Mouse (Mus musculus): ENCODE data around the gene Ildr2. TPM values are rescaled to one million over a fixed set of nuclear protein-coding genes. Genes with fewer than 3 reads are reported as not detected.
A peak's percentile ranks its signal among the peaks of the same experiment; 100 is the strongest.

Gene Ildr2
- total and polyA plus RNA-seq, 2 experiments from 2014 or later, result 6.4 to 38.1 TPM

- DNase-seq (no peak), ATAC-seq (no peak)
- WGBS, result 87% methylated on average over 9 of the region's 9 CpGs
- Histone ChIP-seq H3K9me3 (ENCODE audit: low read length) (no peaks in the 10 kb centered on the region), H3K27ac (ENCODE audit: low read depth, low read length) (no peak overlapping the region), H3K27me3 (ENCODE audit: insufficient read depth, low read length) (no peaks in the 10 kb centered on the region), H3K36me3 (ENCODE audit: insufficient read depth) (no peaks in the 10 kb centered on the region), H3K4me1 (ENCODE audit: insufficient read depth) (peaks cover 1% of the 10 kb centered on the region), H3K4me2 (ENCODE audit: low read depth) (no peak overlapping the region), H3K9ac (no peak overlapping the region), H3K4me3 (ENCODE audit: low read depth, low read length) (no peak overlapping the region)
- no peak for TF ChIP-seq CTCF (IDR thresholded peaks at IDR 0.05; ENCODE audit: low read depth)
Measured at GRCm38 (mm10) chr1:166296371-166296770, 42.4 kb downstream of the Ildr2 start.

GRCm38 (mm10) chr1:166296971-166297370 is 43.0 kb downstream of the Ildr2 start:
- WGBS, result 81% methylated on average over 8 of the region's 8 CpGs
- H3K9ac ChIP-seq, result no peak overlapping the region
- no peak for TF ChIP-seq CTCF (IDR thresholded peaks at IDR 0.05; ENCODE audit: low read depth)
- H3K4me3 ChIP-seq (ENCODE audit: low read depth, low read length), result no peak overlapping the region
- H3K27ac ChIP-seq (ENCODE audit: low read depth, low read length), result no peak overlapping the region
- H3K4me2 ChIP-seq (ENCODE audit: low read depth), result no peak overlapping the region
- no peaks in the 10 kb centered on the region for H3K27me3 ChIP-seq (ENCODE audit: insufficient read depth, low read length)
- H3K4me1 ChIP-seq (ENCODE audit: insufficient read depth), result peaks cover 5% of the 10 kb centered on the region
- no peaks in the 10 kb centered on the region for H3K9me3 ChIP-seq (ENCODE audit: low read length)
- DNase-seq, result no peak
- no peak for ATAC-seq
- H3K36me3 ChIP-seq (ENCODE audit: insufficient read depth), result no peaks in the 10 kb centered on the region

- ATAC-seq (peak; percentile 34; the same call in 1 of the 2 replicates), DNase-seq (no peak)
- H3K27me3 ChIP-seq (ENCODE audit: insufficient read depth, low read length), result no peaks in the 10 kb centered on the region
- no peak overlapping the region for H3K4me3 ChIP-seq (ENCODE audit: low read depth, low read length)
- H3K9ac ChIP-seq, result no peak overlapping the region
- WGBS, result 70% methylated on average over 15 of the region's 15 CpGs
- H3K36me3 ChIP-seq (ENCODE audit: insufficient read depth), result no peaks in the 10 kb centered on the region
- no peak overlapping the region for H3K27ac ChIP-seq (ENCODE audit: low read depth, low read length)
- TF ChIP-seq CTCF (IDR thresholded peaks at IDR 0.05; ENCODE audit: low read depth), result no peak
- no peak overlapping the region for H3K4me2 ChIP-seq (ENCODE audit: low read depth)
- peaks cover 5% of the 10 kb centered on the region for H3K4me1 ChIP-seq (ENCODE audit: insufficient read depth)
- no peaks in the 10 kb centered on the region for H3K9me3 ChIP-seq (ENCODE audit: low read length)
Measured at GRCm38 (mm10) chr1:166297499-166298111, 43.7 kb downstream of the Ildr2 start.

- ATAC-seq, result no peak
- H3K9me3 ChIP-seq (ENCODE audit: low read length), result no peaks in the 10 kb centered on the region
- peaks cover 5% of the 10 kb centered on the region for H3K4me1 ChIP-seq (ENCODE audit: insufficient read depth)
- H3K36me3 ChIP-seq (ENCODE audit: insufficient read depth), result no peaks in the 10 kb centered on the region
- no peak for TF ChIP-seq CTCF (IDR thresholded peaks at IDR 0.05; ENCODE audit: low read depth)
- DNase-seq, result no peak
- no peak overlapping the region for H3K4me2 ChIP-seq (ENCODE audit: low read depth)
- WGBS, result 95% methylated on average over 2 of the region's 2 CpGs
- no peak overlapping the region for H3K4me3 ChIP-seq (ENCODE audit: low read depth, low read length)
- no peak overlapping the region for H3K27ac ChIP-seq (ENCODE audit: low read depth, low read length)
- H3K9ac ChIP-seq, result no peak overlapping the region
- H3K27me3 ChIP-seq (ENCODE audit: insufficient read depth, low read length), result no peaks in the 10 kb centered on the region
Measured at GRCm38 (mm10) chr1:166298884-166299283, 44.9 kb downstream of the Ildr2 start.

GRCm38 (mm10) chr1:166299821-166300220 is 45.9 kb downstream of the Ildr2 start:
- H3K27ac ChIP-seq (ENCODE audit: low read depth, low read length), result no peak overlapping the region
- H3K4me2 ChIP-seq (ENCODE audit: low read depth), result no peak overlapping the region
- no peaks in the 10 kb centered on the region for H3K9me3 ChIP-seq (ENCODE audit: low read length)
- H3K4me3 ChIP-seq (ENCODE audit: low read depth, low read length), result no peak overlapping the region
- ATAC-seq (no peak), DNase-seq (no peak)
- H3K27me3 ChIP-seq (ENCODE audit: insufficient read depth, low read length), result no peaks in the 10 kb centered on the region
- H3K4me1 ChIP-seq (ENCODE audit: insufficient read depth), result peaks cover 5% of the 10 kb centered on the region
- no peak for TF ChIP-seq CTCF (IDR thresholded peaks at IDR 0.05; ENCODE audit: low read depth)
- WGBS, result 76% methylated on average over 8 of the region's 8 CpGs
- H3K36me3 ChIP-seq (ENCODE audit: insufficient read depth), result no peaks in the 10 kb centered on the region
- H3K9ac ChIP-seq, result no peak overlapping the region

- H3K9ac ChIP-seq, result no peak overlapping the region
- no peak for ATAC-seq
- 78% methylated on average over 3 of the region's 3 CpGs for WGBS
Measured at GRCm38 (mm10) chr1:166300526-166300925, 46.6 kb downstream of the Ildr2 start.

GRCm38 (mm10) chr1:166304352-166305240 is 50.7 kb downstream of the Ildr2 start:
- Histone ChIP-seq H3K9ac (no peak overlapping the region), H3K4me3 (ENCODE audit: low read depth, low read length) (no peak overlapping the region), H3K27ac (ENCODE audit: low read depth, low read length) (no peak overlapping the region), H3K27me3 (ENCODE audit: insufficient read depth, low read length) (no peaks in the 10 kb centered on the region; the same call in 1 of the 2 replicates), H3K4me1 (ENCODE audit: insufficient read depth) (peaks cover 5% of the 10 kb centered on the region), H3K4me2 (ENCODE audit: low read depth) (no peak overlapping the region), H3K36me3 (ENCODE audit: insufficient read depth) (no peaks in the 10 kb centered on the region), H3K9me3 (ENCODE audit: low read length) (no peaks in the 10 kb centered on the region)
- ATAC-seq (peak; percentile 89), DNase-seq (peak; percentile 66)
- WGBS, result 35% methylated on average over 8 of the region's 8 CpGs
- no peak for TF ChIP-seq CTCF (IDR thresholded peaks at IDR 0.05; ENCODE audit: low read depth)

More at GRCm38 (mm10) chr1:166300526-166300925, 46.6 kb downstream of the Ildr2 start:
- H3K27ac ChIP-seq (ENCODE audit: low read depth, low read length), result no peak overlapping the region
- no peak for TF ChIP-seq CTCF (IDR thresholded peaks at IDR 0.05; ENCODE audit: low read depth)
- H3K4me1 ChIP-seq (ENCODE audit: insufficient read depth), result peaks cover 5% of the 10 kb centered on the region
- H3K36me3 ChIP-seq (ENCODE audit: insufficient read depth), result no peaks in the 10 kb centered on the region
- H3K9me3 ChIP-seq (ENCODE audit: low read length), result no peaks in the 10 kb centered on the region
- no peak overlapping the region for H3K4me2 ChIP-seq (ENCODE audit: low read depth)
- H3K27me3 ChIP-seq (ENCODE audit: insufficient read depth, low read length), result no peaks in the 10 kb centered on the region
- DNase-seq, result no peak
- no peak overlapping the region for H3K4me3 ChIP-seq (ENCODE audit: low read depth, low read length)
